Mouse (Mus musculus): Measurements from ENCODE around the gene Kcnip1. TPM values are rescaled to one million over a fixed set of nuclear protein-coding genes. Genes with fewer than 3 reads are reported as not detected.

Gene Kcnip1
- polyA plus RNA-seq, 1 experiment from 2014 or later = 0.35 TPM

GRCm38 (mm10) chr11:33918424-33918823 lies 74.5 kb downstream of the Kcnip1 start:
- WGBS (ENCODE audit: insufficient replicate concordance) = 29% methylated on average over 2 of the region's 2 CpGs
- no peak overlapping the region for H3K27ac ChIP-seq
- no peaks in the 10 kb centered on the region for H3K36me3 ChIP-seq
- H3K4me2 ChIP-seq = no peak overlapping the region
- DNase-seq (no peak), ATAC-seq (ENCODE audit: low read depth) (no peak)
- no peaks in the 10 kb centered on the region for H3K27me3 ChIP-seq
- no peak overlapping the region for H3K4me3 ChIP-seq (replicated peaks)
- no peaks in the 10 kb centered on the region for H3K4me1 ChIP-seq (replicated peaks)
- H3K9me3 ChIP-seq (replicated peaks) = no peaks in the 10 kb centered on the region
- no peak overlapping the region for H3K9ac ChIP-seq

DNA sequence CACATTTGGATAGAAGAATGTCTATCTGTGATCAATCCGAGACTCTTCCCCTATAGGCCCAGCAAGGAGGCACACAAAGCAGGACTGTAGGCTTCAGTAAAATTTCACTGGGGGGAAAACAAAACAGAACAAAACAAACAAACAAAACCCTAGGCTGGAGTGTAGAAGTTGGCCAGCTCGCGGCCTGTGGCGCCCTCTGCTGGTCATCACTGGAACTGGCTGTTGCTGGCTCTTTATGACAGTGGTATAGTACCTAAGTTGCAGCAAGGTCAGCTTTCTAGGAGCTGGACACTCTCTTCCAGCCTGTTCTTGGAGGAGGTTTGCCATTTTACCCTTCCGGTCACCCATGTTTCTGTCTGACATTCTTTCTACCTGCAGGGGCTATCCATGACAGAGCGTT lies 75.4 kb downstream of the Kcnip1 start:
- H3K4me1 ChIP-seq (replicated peaks) = no peaks in the 10 kb centered on the region
- no peaks in the 10 kb centered on the region for H3K36me3 ChIP-seq
- H3K4me2 ChIP-seq = no peak overlapping the region
- no peak overlapping the region for H3K4me3 ChIP-seq (replicated peaks)
- 22% methylated on average over 6 of the region's 6 CpGs for WGBS (ENCODE audit: insufficient replicate concordance)
- no peak overlapping the region for H3K9ac ChIP-seq
- ATAC-seq (ENCODE audit: low read depth) (0 out of 2 replicates have a peak, but pooled peaks have one; percentile 18), DNase-seq (peak; percentile 27)
- no peaks in the 10 kb centered on the region for H3K9me3 ChIP-seq (replicated peaks)
- no peaks in the 10 kb centered on the region for H3K27me3 ChIP-seq
- H3K27ac ChIP-seq = no peak overlapping the region

DNA sequence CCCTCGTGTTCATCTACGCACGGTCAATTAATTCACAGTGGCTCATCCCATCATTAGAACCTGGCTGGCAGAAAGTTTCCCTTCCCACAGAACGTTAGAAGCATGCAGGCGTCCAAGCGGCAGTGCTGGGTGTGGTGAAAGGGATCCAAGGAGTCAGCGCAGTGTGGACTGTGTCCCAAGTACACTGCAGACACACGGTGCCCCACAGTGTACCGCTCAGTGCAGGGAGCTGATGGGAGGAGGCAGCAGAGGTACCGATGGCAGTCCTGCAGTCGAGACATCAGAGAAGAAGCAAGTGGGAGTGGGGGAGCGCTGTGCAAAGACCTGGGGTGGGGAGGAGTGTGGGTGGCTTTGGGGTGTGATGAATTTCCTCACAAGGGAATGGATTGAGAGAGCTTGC lies 78.7 kb downstream of the Kcnip1 start:
- no peak for DNase-seq
- H3K9ac ChIP-seq = no peak overlapping the region
- no peak overlapping the region for H3K4me2 ChIP-seq
- no peaks in the 10 kb centered on the region for H3K36me3 ChIP-seq
- H3K4me1 ChIP-seq (replicated peaks) = peaks cover 13% of the 10 kb centered on the region; the same call in 1 of the 2 replicates
- no peaks in the 10 kb centered on the region for H3K9me3 ChIP-seq (replicated peaks)
- H3K27ac ChIP-seq = no peak overlapping the region
- WGBS (ENCODE audit: insufficient replicate concordance) = 69% methylated on average over 12 of the region's 12 CpGs
- H3K27me3 ChIP-seq = no peaks in the 10 kb centered on the region
- no peak for ATAC-seq (ENCODE audit: low read depth)
- no peak overlapping the region for H3K4me3 ChIP-seq (replicated peaks)

- Histone ChIP-seq H3K9me3 (replicated peaks) (no peaks in the 10 kb centered on the region), H3K9ac (no peak overlapping the region), H3K4me3 (replicated peaks) (no peak overlapping the region), H3K36me3 (no peaks in the 10 kb centered on the region), H3K27me3 (no peaks in the 10 kb centered on the region), H3K4me2 (no peak overlapping the region), H3K27ac (no peak overlapping the region), H3K4me1 (replicated peaks) (peaks cover 13% of the 10 kb centered on the region; the same call in 1 of the 2 replicates)
- ATAC-seq (ENCODE audit: low read depth) = no peak
- WGBS (ENCODE audit: insufficient replicate concordance) = 73% methylated on average over 7 of the region's 7 CpGs
- DNase-seq = no peak
These were observed 79.9 kb downstream of the Kcnip1 start for GRCm38 (mm10) chr11:33913061-33913460.

DNA sequence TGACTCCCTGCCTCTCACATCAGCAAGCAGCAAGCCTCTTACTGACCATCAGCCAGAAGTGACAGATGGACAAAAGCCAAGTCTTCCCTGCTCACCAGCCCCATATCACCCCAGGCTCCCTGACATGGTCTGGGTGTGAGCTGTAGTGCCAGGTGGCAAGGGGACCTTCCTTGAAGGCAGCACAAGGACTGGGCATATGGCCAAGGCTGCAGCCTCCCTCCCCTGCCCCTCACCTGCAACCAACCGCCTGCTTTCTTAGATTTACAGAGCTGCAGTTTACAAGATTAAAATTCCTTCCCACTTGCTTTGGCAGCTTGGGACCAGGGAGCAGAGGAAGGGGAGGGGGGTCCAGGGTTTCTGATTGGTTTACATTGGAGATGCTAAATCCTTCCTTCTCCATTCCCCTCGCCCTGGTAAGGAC lies 80.8 kb downstream of the Kcnip1 start:
- H3K27me3 ChIP-seq = no peaks in the 10 kb centered on the region
- no peak overlapping the region for H3K9ac ChIP-seq
- H3K36me3 ChIP-seq = no peaks in the 10 kb centered on the region
- no peak overlapping the region for H3K4me3 ChIP-seq (replicated peaks)
- no peaks in the 10 kb centered on the region for H3K9me3 ChIP-seq (replicated peaks)
- ATAC-seq (ENCODE audit: low read depth) (no peak), DNase-seq (no peak)
- H3K4me1 ChIP-seq (replicated peaks) = peaks cover 13% of the 10 kb centered on the region; the same call in 1 of the 2 replicates
- WGBS (ENCODE audit: insufficient replicate concordance) = 18% methylated on average over 2 of the region's 2 CpGs
- no peak overlapping the region for H3K27ac ChIP-seq
- no peak overlapping the region for H3K4me2 ChIP-seq

GRCm38 (mm10) chr11:33910982-33911381 lies 82.0 kb downstream of the Kcnip1 start:
- peaks cover 13% of the 10 kb centered on the region; the same call in 1 of the 2 replicates for H3K4me1 ChIP-seq (replicated peaks)
- H3K9me3 ChIP-seq (replicated peaks) = no peaks in the 10 kb centered on the region
- no peak overlapping the region for H3K4me2 ChIP-seq
- peak; percentile 88 for ATAC-seq (ENCODE audit: low read depth)
- H3K27me3 ChIP-seq = no peaks in the 10 kb centered on the region
- no peak overlapping the region for H3K4me3 ChIP-seq (replicated peaks)
- H3K9ac ChIP-seq = no peak overlapping the region
- WGBS (ENCODE audit: insufficient replicate concordance) = 38% methylated on average over 7 of the region's 7 CpGs
- DNase-seq = peak; percentile 52
- no peak overlapping the region for H3K27ac ChIP-seq
- H3K36me3 ChIP-seq = no peaks in the 10 kb centered on the region

- 57% methylated on average over 4 of the region's 4 CpGs for WGBS (ENCODE audit: insufficient replicate concordance)
- Histone ChIP-seq H3K9ac (no peak overlapping the region), H3K27ac (no peak overlapping the region), H3K9me3 (replicated peaks) (no peaks in the 10 kb centered on the region), H3K4me2 (no peak overlapping the region), H3K4me3 (replicated peaks) (no peak overlapping the region), H3K4me1 (replicated peaks) (peaks cover 13% of the 10 kb centered on the region; the same call in 1 of the 2 replicates), H3K27me3 (no peaks in the 10 kb centered on the region), H3K36me3 (no peaks in the 10 kb centered on the region)
- no peak for DNase-seq
- ATAC-seq (ENCODE audit: low read depth) = no peak
These were observed 84.4 kb downstream of the Kcnip1 start for GRCm38 (mm10) chr11:33908360-33909175.

DNA sequence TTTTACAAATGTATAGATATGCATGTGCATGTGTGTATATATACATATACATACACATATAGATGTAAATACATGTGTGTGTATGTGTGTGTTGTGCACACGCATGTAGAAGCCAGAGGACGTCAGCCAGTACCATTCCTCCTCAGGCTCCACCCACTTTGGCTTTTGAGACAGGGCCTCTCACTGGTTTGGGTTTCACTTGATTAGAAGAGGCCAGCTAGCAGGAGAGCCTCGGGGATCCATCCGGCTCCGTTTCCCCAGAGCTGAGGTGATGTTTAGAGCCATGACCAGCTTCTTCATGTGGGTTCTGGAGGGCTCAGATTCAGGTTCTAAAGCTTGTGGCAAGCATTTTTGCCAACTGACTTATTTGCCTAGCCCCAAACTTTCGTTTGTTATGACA lies 89.5 kb downstream of the Kcnip1 start:
- Histone ChIP-seq H3K27me3 (no peaks in the 10 kb centered on the region), H3K9me3 (replicated peaks) (no peaks in the 10 kb centered on the region), H3K4me2 (no peak overlapping the region), H3K36me3 (no peaks in the 10 kb centered on the region), H3K9ac (no peak overlapping the region), H3K4me3 (replicated peaks) (no peak overlapping the region), H3K4me1 (replicated peaks) (no peaks in the 10 kb centered on the region), H3K27ac (no peak overlapping the region)
- no peak for DNase-seq
- WGBS (ENCODE audit: insufficient replicate concordance) = 51% methylated on average over 6 of the region's 6 CpGs
- ATAC-seq (ENCODE audit: low read depth) = no peak

DNA sequence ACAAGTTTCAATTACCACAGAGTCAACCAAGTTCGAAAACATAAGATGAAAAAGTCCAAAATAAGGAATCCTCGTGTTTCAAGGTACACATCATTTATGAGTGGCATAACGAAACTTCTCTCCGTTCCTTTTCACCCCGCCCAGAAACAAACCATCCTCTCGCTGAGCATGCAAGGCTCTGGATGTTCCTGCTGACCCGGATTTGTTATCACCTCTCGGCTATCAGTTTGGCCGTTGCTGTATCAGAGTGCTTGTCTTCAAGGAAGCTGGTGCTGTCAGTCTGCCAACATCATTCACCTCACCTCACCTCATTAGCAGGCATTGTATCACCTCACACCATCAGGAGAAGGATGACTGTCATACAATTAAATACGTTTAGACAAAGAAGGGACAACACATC lies 90.6 kb downstream of the Kcnip1 start:
- Histone ChIP-seq H3K27me3 (no peaks in the 10 kb centered on the region), H3K4me2 (no peak overlapping the region), H3K4me3 (replicated peaks) (no peak overlapping the region), H3K9ac (no peak overlapping the region), H3K9me3 (replicated peaks) (no peaks in the 10 kb centered on the region), H3K36me3 (no peaks in the 10 kb centered on the region), H3K4me1 (replicated peaks) (no peaks in the 10 kb centered on the region), H3K27ac (no peak overlapping the region)
- no peak for DNase-seq
- 55% methylated on average over 10 of the region's 10 CpGs for WGBS (ENCODE audit: insufficient replicate concordance)
- no peak for ATAC-seq (ENCODE audit: low read depth)

DNA sequence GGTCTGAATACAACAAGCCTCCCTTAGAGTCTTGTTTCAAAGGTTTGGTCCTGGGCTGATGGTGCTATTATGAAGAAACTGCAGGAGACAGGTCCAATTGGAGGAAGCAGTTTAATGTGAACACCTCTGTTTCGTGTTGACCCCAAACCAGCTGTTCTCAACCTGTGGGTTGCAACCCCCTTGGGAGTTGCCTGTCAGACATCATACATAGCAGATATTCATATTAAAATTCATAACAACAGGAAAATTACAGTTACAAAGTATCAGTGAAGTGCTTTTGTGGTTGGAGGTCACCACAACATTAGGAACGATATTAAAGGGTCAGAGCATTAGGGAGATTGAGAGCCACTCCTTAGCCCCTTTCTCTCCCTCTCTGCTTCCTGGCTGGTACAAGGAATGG lies 91.2 kb downstream of the Kcnip1 start:
- 52% methylated on average over 2 of the region's 2 CpGs for WGBS (ENCODE audit: insufficient replicate concordance)
- Histone ChIP-seq H3K4me3 (replicated peaks) (no peak overlapping the region), H3K9me3 (replicated peaks) (no peaks in the 10 kb centered on the region), H3K4me2 (no peak overlapping the region), H3K4me1 (replicated peaks) (no peaks in the 10 kb centered on the region), H3K27ac (no peak overlapping the region), H3K27me3 (no peaks in the 10 kb centered on the region), H3K36me3 (no peaks in the 10 kb centered on the region), H3K9ac (no peak overlapping the region)
- DNase-seq (no peak), ATAC-seq (ENCODE audit: low read depth) (no peak)

DNA sequence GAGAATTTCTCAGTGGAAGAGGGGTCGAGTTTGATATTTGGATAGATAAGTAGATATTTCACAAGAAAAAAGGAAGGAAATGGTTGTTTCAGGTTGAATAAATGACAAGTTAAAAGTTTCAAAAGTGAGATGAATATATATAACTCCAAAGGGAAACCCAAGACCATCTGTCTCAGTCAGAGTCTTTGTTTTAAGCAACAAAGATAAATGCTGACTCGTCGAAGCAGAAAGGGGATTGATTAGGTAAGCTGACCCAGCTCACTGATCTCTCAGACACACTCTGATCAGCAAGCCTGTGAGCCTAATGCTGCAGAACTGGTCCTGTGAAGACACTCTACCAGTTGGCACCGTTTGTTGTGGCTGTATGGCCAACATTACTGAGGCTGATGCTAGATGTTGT lies 101.9 kb downstream of the Kcnip1 start:
- H3K36me3 ChIP-seq = no peaks in the 10 kb centered on the region
- H3K27me3 ChIP-seq = no peaks in the 10 kb centered on the region
- H3K27ac ChIP-seq = no peak overlapping the region
- H3K4me3 ChIP-seq (replicated peaks) = no peak overlapping the region
- no peaks in the 10 kb centered on the region for H3K4me1 ChIP-seq (replicated peaks)
- no peak for DNase-seq
- WGBS (ENCODE audit: insufficient replicate concordance) = 56% methylated on average over 4 of the region's 4 CpGs
- H3K9me3 ChIP-seq (replicated peaks) = no peaks in the 10 kb centered on the region
- no peak for ATAC-seq (ENCODE audit: low read depth)
- no peak overlapping the region for H3K9ac ChIP-seq
- H3K4me2 ChIP-seq = no peak overlapping the region

GRCm38 (mm10) chr11:33890382-33890781 lies 102.6 kb downstream of the Kcnip1 start:
- H3K36me3 ChIP-seq = no peaks in the 10 kb centered on the region
- H3K9ac ChIP-seq = no peak overlapping the region
- DNase-seq = no peak
- H3K27ac ChIP-seq = no peak overlapping the region
- no peak overlapping the region for H3K4me3 ChIP-seq (replicated peaks)
- no peaks in the 10 kb centered on the region for H3K4me1 ChIP-seq (replicated peaks)
- whole genome bisulfite sequencing (ENCODE audit: insufficient replicate concordance) = 52% methylated on average over 2 of the region's 2 CpGs
- no peak for ATAC-seq (ENCODE audit: low read depth)
- no peaks in the 10 kb centered on the region for H3K9me3 ChIP-seq (replicated peaks)
- no peaks in the 10 kb centered on the region for H3K27me3 ChIP-seq
- H3K4me2 ChIP-seq = no peak overlapping the region

All from liver, embryonic 13.5 days (tissue).